Mouse (Mus musculus) CD4-positive helper T cell, adult 2 months (primary cell): ENCODE measurements around the gene Spag4.

Experiments used
- DNase-seq: peaks from one replicate; pipeline ENCODE4 v3.0.0-alpha.2; 2012; ENCODE audit warnings: low read depth, missing footprints, low spot score

Spag4 gene

GRCm38 (mm10) chr2:156065099-156066041 is at the start of gene Spag4:
TSS of gene Spag4 (plus strand) at chr2:156065175.
- peak; percentile 86 for DNase-seq

GRCm38 (mm10) chr2:156018106-156018505 is 46.9 kb upstream of the Spag4 start:
- DNase-seq: no peak

DNA sequence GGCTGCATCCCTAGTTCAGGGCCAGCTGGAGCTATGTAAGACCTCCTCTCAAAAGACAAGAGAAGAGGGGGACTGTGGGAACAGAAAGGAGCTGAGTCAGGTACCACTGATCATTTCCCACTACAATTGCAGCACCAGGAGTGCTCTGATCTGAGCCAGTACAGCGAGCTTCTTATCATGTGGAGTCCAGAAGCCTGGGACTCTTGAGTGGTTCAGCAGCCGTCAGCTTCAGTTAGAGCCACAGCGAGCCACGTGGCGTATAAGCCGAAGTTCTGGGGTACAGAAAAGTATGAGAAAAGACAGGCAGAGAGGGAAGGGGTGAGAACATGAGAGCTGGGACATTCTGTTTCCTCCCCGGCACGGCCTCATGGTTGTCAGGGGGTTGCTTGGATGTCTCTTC is 43.8 kb upstream of the Spag4 start:
- no peak for DNase-seq

GRCm38 (mm10) chr2:156021765-156022164 is 43.2 kb upstream of the Spag4 start:
- DNase-seq: no peak

GRCm38 (mm10) chr2:156025482-156025881 is 39.5 kb upstream of the Spag4 start:
- DNase-seq: no peak

DNA sequence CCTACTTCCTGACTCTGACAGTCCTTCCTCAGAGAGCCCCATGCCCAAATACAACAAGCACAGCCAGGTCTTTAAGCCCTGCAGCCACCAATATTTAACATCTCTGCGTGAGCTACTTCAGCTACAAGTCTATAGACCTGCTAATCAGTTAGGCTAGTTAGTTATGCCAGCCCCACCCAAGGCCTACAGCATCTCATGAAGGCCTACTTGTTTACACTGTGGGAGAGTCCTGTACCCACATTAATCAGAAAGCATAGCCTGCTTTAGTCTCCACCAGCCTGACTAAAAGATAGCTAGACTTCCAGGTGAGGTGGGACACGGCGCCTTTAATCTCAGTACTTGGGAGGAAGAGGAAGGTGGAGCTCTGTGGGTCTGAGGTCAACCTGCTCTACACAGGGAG is 25.6 kb upstream of the Spag4 start:
- no peak for DNase-seq

- no peak for DNase-seq
Measured at GRCm38 (mm10) chr2:156042903-156043302, 22.1 kb upstream of the Spag4 start.

- peak; percentile 43 for DNase-seq
Measured at GRCm38 (mm10) chr2:156047929-156048328, 17.0 kb upstream of the Spag4 start.

GRCm38 (mm10) chr2:156052816-156053215 is 12.2 kb upstream of the Spag4 start, which contains the start of gene Fer1l4:
TSS of gene Fer1l4 (minus strand) at chr2:156052947.
- DNase-seq: no peak

DNA sequence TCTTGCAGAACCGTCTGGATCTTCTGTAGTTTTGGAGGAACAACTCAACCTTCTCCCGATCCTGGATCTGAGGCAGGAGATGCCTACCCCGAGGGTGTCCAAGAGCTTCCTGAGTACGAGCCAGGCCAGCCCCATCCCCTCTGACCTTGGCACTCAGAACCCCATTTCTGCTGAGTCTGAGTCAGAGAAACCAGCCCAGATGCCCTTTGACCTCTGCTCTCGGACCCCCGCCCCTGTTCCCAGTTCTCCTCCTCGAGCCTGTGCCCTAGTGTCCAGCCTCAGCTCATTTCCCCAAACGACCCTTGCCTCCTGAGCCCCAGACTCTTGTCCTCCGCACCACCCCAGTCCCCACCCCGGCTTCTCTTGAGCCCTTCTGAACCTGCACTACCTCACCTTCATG is 1.2 kb downstream of the Spag4 start:
- DNase-seq: no peak

DNA sequence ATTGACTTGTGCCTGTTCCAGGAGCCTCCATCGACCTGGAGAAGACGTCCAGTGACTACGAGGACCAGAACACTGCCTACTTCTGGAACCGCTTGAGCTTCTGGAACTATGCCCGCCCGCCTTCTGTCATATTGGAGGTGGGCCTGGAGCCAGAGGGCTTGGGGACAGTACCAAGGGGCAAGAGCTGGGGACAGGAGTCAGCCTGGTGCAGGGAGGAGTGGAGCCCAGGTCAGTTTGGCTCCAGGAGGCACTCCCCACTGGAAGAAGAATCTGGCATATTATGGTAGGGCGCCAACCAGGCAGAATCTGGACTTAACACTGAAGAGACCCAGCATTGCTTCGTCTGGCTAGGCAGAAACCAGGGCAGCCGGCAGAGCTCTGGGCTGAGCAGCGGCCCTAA is 2.9 kb downstream of the Spag4 start:
- DNase-seq: no peak

GRCm38 (mm10) chr2:156071236-156071635 is 6.3 kb downstream of the Spag4 start:
- no peak for DNase-seq

DNA sequence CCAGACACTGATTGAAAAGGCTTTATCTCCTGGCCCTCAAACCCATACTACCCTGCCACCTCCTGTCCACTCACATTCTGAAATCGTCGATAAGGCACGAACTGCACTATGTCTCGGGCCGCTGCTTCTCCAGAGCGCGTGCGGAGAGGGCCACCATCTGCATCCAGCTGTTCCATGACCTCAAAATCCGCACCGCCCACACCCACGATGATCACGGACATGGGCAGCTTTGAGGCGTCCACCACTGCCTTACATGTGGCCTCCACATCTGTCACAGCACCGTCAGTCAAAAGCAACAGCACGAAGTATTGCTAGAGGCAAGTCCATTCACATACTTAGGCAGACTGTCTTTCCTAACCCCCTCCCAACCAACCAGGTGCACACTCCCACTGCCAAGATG is 8.8 kb downstream of the Spag4 start:
- DNase-seq: no peak

GRCm38 (mm10) chr2:156077461-156077860 is 12.5 kb downstream of the Spag4 start:
- DNase-seq: no peak

- no peak for DNase-seq
Measured at GRCm38 (mm10) chr2:156078421-156079182, 13.6 kb downstream of the Spag4 start.

DNA sequence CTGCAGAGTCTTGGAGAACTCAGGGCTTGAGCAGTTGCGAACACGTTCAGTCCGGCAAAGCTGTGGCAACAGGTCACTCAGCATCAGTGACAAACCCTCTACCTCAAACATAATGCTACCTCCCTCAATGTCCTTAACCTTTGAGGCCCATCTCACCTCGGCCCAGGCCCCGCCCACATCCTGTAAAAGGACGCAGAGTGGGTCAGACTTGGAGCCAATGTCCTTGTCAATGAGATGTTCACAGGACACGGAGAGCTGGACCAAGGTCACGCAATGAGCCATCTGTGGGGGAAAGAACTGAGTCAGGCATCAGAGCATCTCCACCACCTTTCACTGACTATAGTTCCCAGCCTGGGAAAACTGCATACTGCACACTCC is 14.2 kb downstream of the Spag4 start:
- DNase-seq: no peak

GRCm38 (mm10) chr2:156079674-156080073 is 14.7 kb downstream of the Spag4 start:
- DNase-seq: no peak

GRCm38 (mm10) chr2:156080391-156080790 is 15.4 kb downstream of the Spag4 start:
- no peak for DNase-seq

DNA sequence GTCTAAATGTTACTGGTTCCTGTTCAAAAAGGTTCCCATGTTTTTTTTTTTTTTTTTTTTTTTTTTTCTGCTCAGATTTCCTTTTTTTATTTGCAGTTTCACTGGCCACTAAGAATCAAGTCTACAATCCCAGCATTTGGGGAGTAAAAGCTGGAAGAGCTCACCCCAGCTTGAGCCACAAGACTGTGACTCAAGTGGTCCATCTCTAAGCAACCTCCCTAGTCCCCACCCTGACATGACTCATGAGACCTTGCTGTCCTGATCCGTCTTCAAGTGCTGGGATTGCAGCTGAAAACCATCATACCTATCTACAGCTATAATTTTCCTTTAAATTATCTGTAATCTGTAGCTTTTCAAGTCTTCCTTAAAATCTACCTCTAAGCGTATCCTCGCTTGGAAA is 19.6 kb downstream of the Spag4 start:
- DNase-seq: no peak

- no peak for DNase-seq
Measured at GRCm38 (mm10) chr2:156087391-156088110, 22.6 kb downstream of the Spag4 start.

DNA sequence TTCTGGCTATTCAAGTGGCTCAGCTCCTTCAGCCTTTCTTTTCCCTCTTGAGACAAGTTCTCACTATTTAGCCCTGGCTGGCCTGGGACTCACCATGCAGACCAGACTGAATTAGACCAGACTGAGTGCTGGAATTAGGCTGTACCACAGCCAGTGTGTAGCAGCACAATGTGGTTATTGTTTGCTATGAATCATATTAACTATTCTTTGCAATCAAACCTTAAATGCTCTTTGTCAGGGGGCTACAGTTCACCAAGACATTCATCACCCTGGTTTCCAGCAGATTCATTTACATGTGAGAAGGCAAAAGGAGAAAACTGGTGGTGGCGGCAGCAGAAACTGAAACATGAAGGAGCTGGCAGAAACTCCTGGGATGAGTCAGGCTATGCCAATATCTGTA is 24.8 kb downstream of the Spag4 start:
- DNase-seq: no peak

- no peak for DNase-seq
Measured at GRCm38 (mm10) chr2:156091926-156092325, 27.0 kb downstream of the Spag4 start.
